ENCODE assay signal across 8 mouse cellular contexts in the genomic region with DNA sequence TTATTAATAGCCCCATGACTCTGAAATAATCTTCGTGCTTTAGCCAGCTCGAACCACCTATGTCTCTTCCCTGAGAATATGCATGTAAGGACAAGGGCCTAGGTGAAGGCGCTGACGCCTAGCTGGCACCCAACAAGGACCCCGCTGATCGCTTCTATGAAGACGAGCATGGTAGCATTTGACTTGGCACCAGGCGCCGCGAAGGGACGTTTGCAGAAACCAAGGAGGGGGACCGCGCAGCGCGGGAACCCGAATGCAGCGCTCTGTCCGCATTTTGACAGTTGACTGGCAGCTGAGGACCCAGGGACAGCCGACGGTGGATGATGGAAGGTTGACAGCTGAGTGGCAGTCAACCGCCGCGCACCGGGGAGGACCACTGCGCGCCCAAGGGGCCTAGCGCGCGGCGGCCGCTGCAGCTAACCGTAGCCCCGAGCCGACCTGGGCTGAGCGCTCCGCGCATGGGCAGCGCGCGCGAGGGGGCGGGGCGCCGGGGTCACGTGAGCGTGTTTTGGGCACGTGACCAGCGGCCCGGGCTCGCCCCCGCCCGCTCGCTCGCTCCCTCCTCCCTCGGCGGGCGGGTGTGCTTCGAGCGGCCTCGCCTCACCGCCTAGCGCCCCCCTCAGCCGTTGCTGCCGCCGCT. TPM values are rescaled to one million over a fixed set of nuclear protein-coding genes. Genes with fewer than 3 reads are reported as not detected.
DNase-seq lines count a peak whose midpoint lies in the region; ATAC-seq and TF ChIP-seq lines count a peak whose summit lies in the region.

TSS of gene Sppl3 (plus strand) at position 561 of the 640 bp plus-strand sequence.

- peak; percentile 73 for ATAC-seq in Patski
- ATAC-seq in hindbrain, embryonic 14.5 days (ENCODE audit: low FRiP score): peak; percentile 89

- no peaks in the 10 kb centered on the region for H3K36me3 ChIP-seq in hindbrain, embryonic 14.5 days (replicated peaks; ENCODE audit: control insufficient read depth, insufficient read depth)

- DNase-seq in Patski (ENCODE audit: low read depth, low spot score): no peak
- peak; percentile 98 to 99 for DNase-seq in cerebellum, postnatal 14 days
- peak; percentile 84 to 89 for DNase-seq in frontal cortex, postnatal 25 days (ENCODE audit: low spot score in 2 of 2)
- peak; percentile 97 for DNase-seq in hindbrain, embryonic 14.5 days (ENCODE audit: low spot score)
- DNase-seq in layer of hippocampus, postnatal 36 days: peak; percentile 91 to 93
- DNase-seq in lung, postnatal 36 days: peak; percentile 94
- peak; percentile 96 for DNase-seq in retina, postnatal 1 day
- peak; percentile 86 to 89 for DNase-seq in urinary bladder, adult 18-20 months (ENCODE audit: low spot score in 2 of 2)

- no peaks in the 10 kb centered on the region for H3K27me3 ChIP-seq in Patski
- H3K27me3 ChIP-seq in hindbrain, embryonic 14.5 days (ENCODE audit: control insufficient read depth, insufficient read depth, low read length): no peaks in the 10 kb centered on the region

- CTCF ChIA-PET in Patski (lab: Charles Lee): interaction anchor here (1.3 to 1.9 kb wide), 2 partner anchors 32 to 97 kb away, joined by 4 to 6 read pairs; no protein-coding TSS in a partner anchor

- H3K4me2 ChIP-seq in hindbrain, embryonic 14.5 days (replicated peaks): peak within 1 kb of the TSS; percentile 76

- peak within 1 kb of the TSS; percentile 78 for H3K4me3 ChIP-seq in hindbrain, embryonic 14.5 days (replicated peaks; ENCODE audit: low read length)

- WGBS in hindbrain, embryonic 14.5 days: 1% methylated on average over 51 of the region's 65 CpGs

- peaks cover 26% of the 10 kb centered on the region for H3K4me1 ChIP-seq in hindbrain, embryonic 14.5 days (replicated peaks; ENCODE audit: control insufficient read depth, insufficient read depth, low read length)

- H3K9me3 ChIP-seq in hindbrain, embryonic 14.5 days (ENCODE audit: control insufficient read depth, low read length): no peaks in the 10 kb centered on the region

- peak within 1 kb of the TSS; percentile 92 for H3K9ac ChIP-seq in hindbrain, embryonic 14.5 days

- in situ Hi-C loops in Patski (cut with MboI; ENCODE audit: low pct_unique_long_range_greater_than_20kb): no loop called here

- POLR2A ChIA-PET in Patski (lab: Charles Lee): interaction anchor here (0.6 kb wide), 1 partner anchor 318 kb away, joined by 5 read pairs; no protein-coding TSS in a partner anchor

- H3K27ac ChIP-seq in hindbrain, embryonic 14.5 days: peak within 1 kb of the TSS; percentile 91

- TF ChIP-seq CTCF in Patski (IDR thresholded peaks at IDR 0.05): no peak

RNA-seq across cellular contexts. Expression of gene Sppl3, which starts in this region (rescaled TPM):
- polyA plus RNA-seq in Patski (2021): 71.9 TPM
- 30.1 and 31.5 TPM in 2 replicates for polyA plus RNA-seq in hindbrain, embryonic 14.5 days (2014; fragmentation: Nextera tagmentation; extraction: Ambion mirVana)
- 10 to 100 TPM; 80.5 to 81.7 TPM for total RNA-seq in layer of hippocampus, postnatal 36 days (2021)
